Mouse (Mus musculus): ENCODE results near the gene G0s2. TPM values are rescaled to one million over a fixed set of nuclear protein-coding genes. Genes with fewer than 3 reads are reported as not detected.
"Not testable (repeated sequence)": the region's sequence is repeated elsewhere in the genome, so short reads cannot be mapped to it uniquely, and the experiment has no call there.

The G0s2 gene
- polyA plus RNA-seq, 1 experiment from 2014 or later = 43.2 TPM

- no peaks in the 10 kb centered on the region for H3K36me3 ChIP-seq
- no peak for DNase-seq
- no peak overlapping the region for H3K9ac ChIP-seq
- H3K27ac ChIP-seq = no peak overlapping the region
- WGBS (ENCODE audit: insufficient replicate concordance) = 52% methylated on average over 2 of the region's 2 CpGs
- no peak overlapping the region for H3K4me2 ChIP-seq
- H3K27me3 ChIP-seq = no peaks in the 10 kb centered on the region
- no peak for ATAC-seq (ENCODE audit: low read depth)
- H3K4me3 ChIP-seq (replicated peaks) = no peak overlapping the region
- no peaks in the 10 kb centered on the region for H3K9me3 ChIP-seq (replicated peaks)
- H3K4me1 ChIP-seq (replicated peaks) = 0 out of 2 replicates have a peak, but pooled peaks cover 4% of the 10 kb centered on the region
These were observed 14.6 kb upstream of the G0s2 start for GRCm38 (mm10) chr1:193287578-193287977.

- H3K9ac ChIP-seq; H3K4me3 ChIP-seq (replicated peaks); H3K36me3 ChIP-seq; ATAC-seq (ENCODE audit: low read depth); H3K27me3 ChIP-seq; H3K4me1 ChIP-seq (replicated peaks); H3K9me3 ChIP-seq (replicated peaks); H3K27ac ChIP-seq; DNase-seq; H3K4me2 ChIP-seq: not testable (repeated sequence)
- 58% methylated on average over 3 of the region's 3 CpGs for WGBS (ENCODE audit: insufficient replicate concordance)
These were observed 12.8 kb upstream of the G0s2 start for GRCm38 (mm10) chr1:193285766-193286325.

- peak; percentile 34; the same call in 1 of the 2 replicates for ATAC-seq (ENCODE audit: low read depth)
- H3K36me3 ChIP-seq = no peaks in the 10 kb centered on the region
- H3K9me3 ChIP-seq (replicated peaks) = no peaks in the 10 kb centered on the region
- no peak for DNase-seq
- H3K4me2 ChIP-seq = no peak overlapping the region
- WGBS (ENCODE audit: insufficient replicate concordance) = 64% methylated on average over 7 of the region's 7 CpGs
- H3K9ac ChIP-seq = no peak overlapping the region
- H3K4me1 ChIP-seq (replicated peaks) = 0 out of 2 replicates have a peak, but pooled peaks cover 4% of the 10 kb centered on the region
- no peak overlapping the region for H3K27ac ChIP-seq
- no peak overlapping the region for H3K4me3 ChIP-seq (replicated peaks)
- H3K27me3 ChIP-seq = no peaks in the 10 kb centered on the region
These were observed 11.3 kb upstream of the G0s2 start for GRCm38 (mm10) chr1:193284228-193284779.

GRCm38 (mm10) chr1:193281344-193281743 lies 8.3 kb upstream of the G0s2 start:
- no peak overlapping the region for H3K9ac ChIP-seq
- no peaks in the 10 kb centered on the region for H3K27me3 ChIP-seq
- no peak overlapping the region for H3K4me3 ChIP-seq (replicated peaks)
- no peak overlapping the region for H3K27ac ChIP-seq
- DNase-seq (no peak), ATAC-seq (ENCODE audit: low read depth) (no peak)
- 0 out of 2 replicates have a peak, but pooled peaks cover 5% of the 10 kb centered on the region for H3K4me1 ChIP-seq (replicated peaks)
- no peak overlapping the region for H3K4me2 ChIP-seq
- H3K9me3 ChIP-seq (replicated peaks) = no peaks in the 10 kb centered on the region
- no peaks in the 10 kb centered on the region for H3K36me3 ChIP-seq
- WGBS (ENCODE audit: insufficient replicate concordance) = 54% methylated on average over 2 of the region's 2 CpGs

GRCm38 (mm10) chr1:193279492-193279891 lies 6.5 kb upstream of the G0s2 start:
- Histone ChIP-seq H3K27me3 (no peaks in the 10 kb centered on the region), H3K4me3 (replicated peaks) (no peak overlapping the region), H3K27ac (no peak overlapping the region), H3K4me2 (no peak overlapping the region), H3K9me3 (replicated peaks) (no peaks in the 10 kb centered on the region), H3K9ac (no peak overlapping the region), H3K4me1 (replicated peaks) (peaks cover 13% of the 10 kb centered on the region), H3K36me3 (no peaks in the 10 kb centered on the region)
- ATAC-seq (ENCODE audit: low read depth) = no peak
- WGBS (ENCODE audit: insufficient replicate concordance) = 41% methylated on average over 4 of the region's 4 CpGs
- no peak for DNase-seq

DNA sequence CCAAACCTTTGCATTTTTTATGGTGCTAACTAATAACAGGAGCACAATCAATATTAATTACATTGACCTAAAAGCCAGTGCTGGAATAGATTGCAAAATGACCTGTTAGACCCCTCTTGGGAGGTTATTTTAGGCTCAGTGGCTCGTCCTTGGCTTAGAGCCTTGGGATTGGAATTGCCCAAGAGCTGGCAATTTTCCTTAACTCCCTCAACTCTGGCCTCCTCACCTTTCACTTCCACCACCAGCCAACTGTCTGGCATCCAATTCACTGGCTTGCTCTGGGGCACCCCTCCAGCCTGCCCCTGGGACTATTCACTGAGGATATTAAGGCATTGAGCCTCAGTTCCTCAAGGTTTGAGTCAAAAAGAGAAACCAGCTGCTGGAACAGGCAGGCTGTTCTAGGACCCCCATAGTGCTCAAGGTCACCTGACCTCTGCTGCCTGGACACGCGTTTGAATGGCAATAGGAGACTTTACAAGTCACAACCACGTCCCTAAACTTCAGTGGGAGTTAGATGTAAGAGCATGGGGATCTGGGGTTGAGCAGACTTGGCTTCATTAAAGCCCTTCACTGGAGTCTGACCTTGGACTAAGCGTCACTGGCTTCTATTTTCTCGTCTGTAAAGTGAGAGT lies 5.5 kb upstream of the G0s2 start:
- Histone ChIP-seq H3K27me3 (no peaks in the 10 kb centered on the region), H3K9me3 (replicated peaks) (no peaks in the 10 kb centered on the region), H3K4me2 (no peak overlapping the region), H3K9ac (no peak overlapping the region), H3K4me1 (replicated peaks) (peaks cover 13% of the 10 kb centered on the region), H3K4me3 (replicated peaks) (no peak overlapping the region), H3K36me3 (no peaks in the 10 kb centered on the region), H3K27ac (no peak overlapping the region)
- WGBS (ENCODE audit: insufficient replicate concordance) = 41% methylated on average over 6 of the region's 6 CpGs
- DNase-seq (no peak), ATAC-seq (ENCODE audit: low read depth) (no peak)

- ATAC-seq (ENCODE audit: low read depth) = 0 out of 2 replicates have a peak, but pooled peaks have one; percentile 22
- H3K4me1 ChIP-seq (replicated peaks) = peaks cover 21% of the 10 kb centered on the region
- H3K27ac ChIP-seq = peak overlapping the region; percentile 41; the same call in 1 of the 2 replicates
- DNase-seq = no peak
- no peaks in the 10 kb centered on the region for H3K27me3 ChIP-seq
- no peak overlapping the region for H3K4me2 ChIP-seq
- H3K4me3 ChIP-seq (replicated peaks) = no peak overlapping the region
- H3K9me3 ChIP-seq (replicated peaks) = no peaks in the 10 kb centered on the region
- H3K36me3 ChIP-seq = no peaks in the 10 kb centered on the region
- WGBS (ENCODE audit: insufficient replicate concordance) = 47% methylated on average over 8 of the region's 8 CpGs
- H3K9ac ChIP-seq = no peak overlapping the region
These were observed 1.5 kb upstream of the G0s2 start for GRCm38 (mm10) chr1:193274407-193275071.

DNA sequence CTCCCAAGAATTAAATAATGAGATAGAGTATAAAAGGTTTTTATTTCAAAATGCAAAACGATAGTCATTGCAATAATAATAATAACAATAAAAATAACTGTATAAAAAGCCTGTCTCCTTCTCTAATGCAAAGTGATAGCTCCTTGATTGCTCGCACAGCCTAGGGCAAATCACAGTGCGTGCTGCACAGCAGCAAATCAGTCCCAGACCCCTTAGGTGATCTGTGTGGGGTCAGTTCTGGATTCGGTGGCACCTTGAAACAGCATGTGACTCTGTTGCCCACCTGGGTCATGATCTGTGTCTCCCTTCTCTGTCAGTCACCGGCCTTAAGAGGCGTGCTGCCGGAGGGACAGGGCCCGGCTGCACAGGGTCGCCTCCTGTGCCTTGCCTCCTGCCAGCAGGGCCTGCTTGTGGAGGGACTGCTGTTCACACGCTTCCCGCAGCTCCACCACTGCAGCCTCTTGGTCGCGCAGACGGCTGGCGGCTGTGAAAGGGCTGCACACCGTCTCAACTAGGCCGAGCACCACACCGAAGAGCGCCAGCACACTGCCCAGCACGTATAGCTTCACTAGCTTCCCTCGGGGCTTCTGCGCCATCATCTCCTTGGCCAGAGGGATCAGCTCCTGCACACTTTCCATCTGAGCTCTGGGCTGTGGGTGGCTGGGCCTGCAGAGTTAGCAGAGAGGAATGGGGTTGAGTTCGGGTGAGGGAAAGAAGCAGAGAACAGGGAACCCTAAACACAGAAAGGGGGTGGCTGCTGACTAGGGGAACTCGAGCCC lies 691 bp downstream of the G0s2 start:
- Histone ChIP-seq H3K36me3 (no peaks in the 10 kb centered on the region), H3K27me3 (no peaks in the 10 kb centered on the region), H3K4me1 (replicated peaks) (peaks cover 16% of the 10 kb centered on the region), H3K9me3 (replicated peaks) (no peaks in the 10 kb centered on the region), H3K4me2 (peak overlapping the region; percentile 55), H3K9ac (peak overlapping the region; percentile 71), H3K4me3 (replicated peaks) (peak overlapping the region; percentile 53), H3K27ac (peak overlapping the region; percentile 73)
- 31% methylated on average over 24 of the region's 24 CpGs for WGBS (ENCODE audit: insufficient replicate concordance)
- DNase-seq (no peak), ATAC-seq (ENCODE audit: low read depth) (peak; percentile 28)

GRCm38 (mm10) chr1:193270965-193271763 lies 1.9 kb downstream of the G0s2 start:
- peak overlapping the region; percentile 55 for H3K4me2 ChIP-seq
- no peak for ATAC-seq (ENCODE audit: low read depth)
- H3K9me3 ChIP-seq (replicated peaks) = no peaks in the 10 kb centered on the region
- H3K4me3 ChIP-seq (replicated peaks) = peak overlapping the region; percentile 53; the same call in 1 of the 2 replicates
- no peaks in the 10 kb centered on the region for H3K27me3 ChIP-seq
- no peak overlapping the region for H3K27ac ChIP-seq
- WGBS (ENCODE audit: insufficient replicate concordance) = 30% methylated on average over 6 of the region's 6 CpGs
- 0 out of 2 replicates have a peak overlapping the region, but pooled peaks have one; percentile 71 for H3K9ac ChIP-seq
- peaks cover 16% of the 10 kb centered on the region for H3K4me1 ChIP-seq (replicated peaks)
- no peak for DNase-seq
- no peaks in the 10 kb centered on the region for H3K36me3 ChIP-seq

GRCm38 (mm10) chr1:193265734-193266133 lies 7.3 kb downstream of the G0s2 start:
- ATAC-seq (ENCODE audit: low read depth) (no peak), DNase-seq (no peak)
- no peak overlapping the region for H3K9ac ChIP-seq
- H3K4me2 ChIP-seq = no peak overlapping the region
- H3K27me3 ChIP-seq = no peaks in the 10 kb centered on the region
- no peak overlapping the region for H3K27ac ChIP-seq
- H3K4me3 ChIP-seq (replicated peaks) = no peak overlapping the region
- H3K4me1 ChIP-seq (replicated peaks) = no peaks in the 10 kb centered on the region
- H3K9me3 ChIP-seq (replicated peaks) = no peaks in the 10 kb centered on the region
- no peaks in the 10 kb centered on the region for H3K36me3 ChIP-seq
